Mouse (Mus musculus) ES-Bruce4 (cell line): ENCODE measurements around the gene Sspo. TPM values are rescaled to one million over a fixed set of nuclear protein-coding genes. Genes with fewer than 3 reads are reported as not detected.
A peak's percentile ranks its signal among the peaks of the same experiment; 100 is the strongest.

Experiments
- H3K27ac ChIP-seq: 2 replicates; pipeline ENCODE4 v1.5.1; 2012; ENCODE audit warnings: low read length, inconsistent platforms; ENCODE audit not compliant: insufficient read depth
- H3K27me3 ChIP-seq: 2 replicates; pipeline ENCODE4 v1.6.1; 2012; ENCODE audit warnings: mild to moderate bottlenecking, low read length, inconsistent platforms; ENCODE audit not compliant: control insufficient read depth, poor library complexity, insufficient read depth, severe bottlenecking
- H3K36me3 ChIP-seq: 2 replicates; pipeline ENCODE4 v1.6.1; 2012; ENCODE audit warnings: inconsistent platforms, mild to moderate bottlenecking, low read length, moderate library complexity; ENCODE audit not compliant: control insufficient read depth, poor library complexity, insufficient read depth, severe bottlenecking
- H3K4me1 ChIP-seq: one replicate; pipeline ENCODE4 v1.8.1; 2011; ENCODE audit warnings: low read length; ENCODE audit not compliant: control insufficient read depth, insufficient read depth
- H3K4me3 ChIP-seq: 2 replicates; pipeline ENCODE4 v1.5.1; 2011; ENCODE audit warnings: low read depth, mild to moderate bottlenecking, low read length
- H3K9ac ChIP-seq: 2 replicates; pipeline ENCODE4 v1.6.1; 2012; ENCODE audit warnings: low read depth, mild to moderate bottlenecking, inconsistent platforms; ENCODE audit not compliant: poor library complexity, severe bottlenecking
- H3K9me3 ChIP-seq: replicated peaks from 2 replicates; pipeline ENCODE4 v1.6.1; 2012; ENCODE audit warnings: mild to moderate bottlenecking, low read length, inconsistent platforms; ENCODE audit not compliant: control insufficient read depth, poor library complexity, insufficient read depth, severe bottlenecking
- CTCF ChIP-seq: IDR thresholded peaks from one replicate; pipeline ENCODE4 v1.8.1; 2011; ENCODE audit warnings: low read depth, low read length
- EP300 ChIP-seq: IDR thresholded peaks from 2 replicates; pipeline ENCODE4 v1.6.1; 2011; ENCODE audit warnings: low read depth, low read length; ENCODE audit not compliant: insufficient read depth
- POLR2A ChIP-seq: IDR thresholded peaks from one replicate; pipeline ENCODE4 v1.8.1; 2011; ENCODE audit warnings: low read length; ENCODE audit not compliant: insufficient read depth
- polyA plus RNA-seq: library from polyadenylated mRNA; stranded (reverse); fragments of >200 nt; gene quantifications from 2 replicates; pipeline ENCODE4 v1.2.4, GENCODE M21; 2011; ENCODE audit warnings: low read depth; ENCODE audit not compliant: missing spikeins, insufficient read depth, insufficient read length

Sspo gene
- polyA plus RNA-seq, 1 experiment, result 0.19 TPM

DNA sequence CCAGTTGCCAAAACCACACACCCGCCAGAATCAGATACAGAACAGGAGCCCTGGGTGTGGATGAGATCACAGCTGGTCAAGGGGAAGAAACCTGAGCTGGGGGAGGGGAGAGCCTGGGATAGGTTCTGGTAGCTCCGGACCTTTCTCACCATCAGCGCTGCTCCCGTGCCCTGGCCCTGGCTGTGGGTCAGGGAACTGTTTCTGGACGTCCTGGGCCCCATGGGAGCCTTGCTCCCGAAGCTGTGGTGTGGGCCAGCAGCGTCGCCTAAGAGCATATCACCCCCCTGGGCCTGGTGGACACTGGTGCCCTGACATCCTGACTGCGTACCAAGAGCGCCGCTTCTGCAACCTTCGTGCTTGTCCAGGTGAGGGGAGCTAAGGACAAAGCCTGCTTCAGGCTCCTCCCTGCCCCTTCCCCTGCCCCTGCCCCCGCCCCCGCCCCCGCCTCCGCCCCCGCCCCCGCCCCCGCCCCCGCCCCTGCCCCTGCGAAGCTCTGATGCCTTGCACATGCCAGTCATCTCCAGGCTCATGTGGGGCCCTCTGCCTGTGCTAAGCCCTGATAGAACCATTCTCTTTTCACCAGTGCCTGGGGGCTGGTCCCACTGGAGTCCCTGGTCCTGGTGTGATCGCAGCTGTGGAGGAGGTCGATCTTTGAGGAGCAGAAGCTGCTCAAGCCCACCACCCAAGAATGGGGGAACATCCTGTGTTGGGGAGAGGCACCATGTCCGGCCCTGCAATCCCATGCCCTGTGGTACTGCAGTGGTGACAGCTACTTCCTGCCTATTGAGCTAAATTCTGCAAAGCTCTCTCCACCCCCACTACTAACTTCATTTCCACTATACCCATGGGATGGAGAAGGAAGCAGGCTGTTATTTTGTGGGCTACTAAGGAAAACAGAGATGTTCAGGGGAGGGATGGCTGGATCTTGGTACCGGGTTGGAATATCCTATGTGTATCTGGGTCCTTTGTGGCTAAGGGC lies 40.0 kb downstream of the Sspo start:
- Histone ChIP-seq H3K27me3 (no peaks in the 10 kb centered on the region), H3K27ac (no peak overlapping the region), H3K36me3 (no peaks in the 10 kb centered on the region), H3K4me1 (no peaks in the 10 kb centered on the region), H3K4me3 (peak overlapping the region; percentile 20), H3K9ac (no peak overlapping the region), H3K9me3 (no peaks in the 10 kb centered on the region)
- no peak for TF ChIP-seq CTCF
- TF ChIP-seq POLR2A, result no peak
- no peak for TF ChIP-seq EP300

DNA sequence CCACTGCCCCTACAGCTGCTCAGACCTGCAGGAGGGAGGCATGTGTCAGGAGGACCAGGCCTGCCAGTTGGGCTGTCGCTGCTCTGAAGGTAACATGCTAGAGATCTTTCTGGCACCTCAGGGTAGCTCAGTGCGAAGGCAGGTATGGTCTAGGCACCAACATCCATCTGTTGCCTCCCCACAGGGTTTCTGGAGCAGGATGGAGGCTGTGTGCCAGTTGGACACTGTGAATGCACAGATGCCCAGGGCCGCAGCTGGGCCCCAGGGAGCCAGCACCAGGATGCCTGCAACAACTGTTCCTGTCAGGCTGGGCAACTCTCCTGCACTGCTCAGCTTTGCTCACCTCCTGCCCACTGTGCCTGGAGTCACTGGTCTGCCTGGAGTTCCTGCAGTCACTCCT lies 41.7 kb downstream of the Sspo start:
- Histone ChIP-seq H3K4me3 (no peak overlapping the region), H3K9ac (no peak overlapping the region), H3K4me1 (no peaks in the 10 kb centered on the region), H3K27me3 (no peaks in the 10 kb centered on the region), H3K27ac (no peak overlapping the region), H3K36me3 (no peaks in the 10 kb centered on the region), H3K9me3 (no peaks in the 10 kb centered on the region)
- TF ChIP-seq POLR2A (no peak), CTCF (no peak), EP300 (no peak)

DNA sequence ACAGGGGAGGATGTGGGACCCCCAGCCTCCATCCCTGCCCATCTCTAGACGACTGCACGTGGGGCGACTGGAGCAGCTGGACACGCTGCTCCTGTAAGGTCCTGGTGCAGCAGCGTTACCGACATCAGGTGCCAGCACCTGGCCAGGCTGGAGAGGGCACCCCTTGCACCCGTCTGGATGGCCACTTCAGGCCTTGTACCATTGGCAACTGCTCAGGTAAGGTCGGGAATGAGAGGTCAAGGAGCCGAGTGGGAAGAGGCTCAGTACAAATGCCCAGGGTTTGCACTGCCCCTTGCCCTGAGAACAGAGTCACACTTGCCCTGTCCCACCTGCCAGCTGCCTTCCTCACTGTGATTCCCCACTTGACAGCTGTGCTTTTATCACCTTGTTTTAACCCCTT lies 43.3 kb downstream of the Sspo start:
- no peak overlapping the region for H3K27ac ChIP-seq
- H3K9me3 ChIP-seq, result 0 out of 2 replicates have a peak, but pooled peaks cover 2% of the 10 kb centered on the region
- H3K4me3 ChIP-seq, result no peak overlapping the region
- H3K27me3 ChIP-seq, result no peaks in the 10 kb centered on the region
- TF ChIP-seq EP300 (no peak), POLR2A (no peak), CTCF (no peak)
- no peaks in the 10 kb centered on the region for H3K36me3 ChIP-seq
- H3K4me1 ChIP-seq, result no peaks in the 10 kb centered on the region
- no peak overlapping the region for H3K9ac ChIP-seq

GRCm38 (mm10) chr6:48493136-48493730 lies 45.2 kb downstream of the Sspo start:
- 0 out of 2 replicates have a peak, but pooled peaks cover 2% of the 10 kb centered on the region for H3K9me3 ChIP-seq
- TF ChIP-seq POLR2A, result no peak
- no peak for TF ChIP-seq CTCF
- peak; percentile 83; the same call in 1 of the 2 replicates for TF ChIP-seq EP300
- no peaks in the 10 kb centered on the region for H3K4me1 ChIP-seq
- no peak overlapping the region for H3K9ac ChIP-seq
- H3K4me3 ChIP-seq, result no peak overlapping the region
- H3K36me3 ChIP-seq, result no peaks in the 10 kb centered on the region
- no peak overlapping the region for H3K27ac ChIP-seq
- no peaks in the 10 kb centered on the region for H3K27me3 ChIP-seq

GRCm38 (mm10) chr6:48497521-48497920 lies 49.5 kb downstream of the Sspo start:
- H3K27ac ChIP-seq, result no peak overlapping the region
- H3K27me3 ChIP-seq, result no peaks in the 10 kb centered on the region
- H3K36me3 ChIP-seq, result no peaks in the 10 kb centered on the region
- 0 out of 2 replicates have a peak, but pooled peaks cover 2% of the 10 kb centered on the region for H3K9me3 ChIP-seq
- TF ChIP-seq POLR2A (no peak), CTCF (no peak), EP300 (no peak)
- no peak overlapping the region for H3K4me3 ChIP-seq
- no peak overlapping the region for H3K9ac ChIP-seq
- H3K4me1 ChIP-seq, result no peaks in the 10 kb centered on the region

GRCm38 (mm10) chr6:48503847-48504240 lies 55.8 kb downstream of the Sspo start:
- Histone ChIP-seq H3K4me3 (no peak overlapping the region), H3K4me1 (no peaks in the 10 kb centered on the region), H3K27me3 (no peaks in the 10 kb centered on the region), H3K27ac (no peak overlapping the region), H3K9me3 (no peaks in the 10 kb centered on the region), H3K9ac (no peak overlapping the region), H3K36me3 (no peaks in the 10 kb centered on the region)
- TF ChIP-seq CTCF (no peak), POLR2A (no peak), EP300 (no peak)
